Mouse (Mus musculus): ENCODE results near the gene Slc16a8. TPM values are rescaled to one million over a fixed set of nuclear protein-coding genes. Genes with fewer than 3 reads are reported as not detected.

The Slc16a8 gene
- polyA plus RNA-seq, 1 experiment from 2014 or later = 0.50 TPM

GRCm38 (mm10) chr15:79212750-79213446 lies 41.7 kb downstream of the Slc16a8 start:
- 51% methylated on average over 26 of the region's 26 CpGs for WGBS
- no peak overlapping the region for H3K9ac ChIP-seq
- ATAC-seq (ENCODE audit: insufficient number of reproducible peaks, insufficient read depth, low FRiP score, low TSS enrichment) = peak; percentile 67; the same call in 1 of the 2 replicates

GRCm38 (mm10) chr15:79210357-79210756 lies 44.2 kb downstream of the Slc16a8 start:
- H3K36me3 ChIP-seq = no peaks in the 10 kb centered on the region
- 0 out of 2 replicates have a peak overlapping the region, but pooled peaks have one; percentile 18 for H3K27ac ChIP-seq
- H3K27me3 ChIP-seq = no peaks in the 10 kb centered on the region
- no peak overlapping the region for H3K4me2 ChIP-seq (replicated peaks)
- ATAC-seq (ENCODE audit: insufficient number of reproducible peaks, insufficient read depth, low FRiP score, low TSS enrichment) = no peak
- H3K4me3 ChIP-seq = no peak overlapping the region
- H3K9me3 ChIP-seq = no peaks in the 10 kb centered on the region
- 71% methylated on average over 2 of the region's 2 CpGs for WGBS
- H3K9ac ChIP-seq = no peak overlapping the region
- 0 out of 2 replicates have a peak, but pooled peaks cover 2% of the 10 kb centered on the region for H3K4me1 ChIP-seq

More at GRCm38 (mm10) chr15:79212750-79213446, 41.7 kb downstream of the Slc16a8 start:
- H3K4me3 ChIP-seq = no peak overlapping the region
- H3K27ac ChIP-seq = peak overlapping the region; percentile 66; the same call in 1 of the 2 replicates
- H3K9me3 ChIP-seq = no peaks in the 10 kb centered on the region
- no peak overlapping the region for H3K4me2 ChIP-seq (replicated peaks)
- H3K27me3 ChIP-seq = no peaks in the 10 kb centered on the region
- H3K4me1 ChIP-seq = 0 out of 2 replicates have a peak, but pooled peaks cover 2% of the 10 kb centered on the region
- no peaks in the 10 kb centered on the region for H3K36me3 ChIP-seq

GRCm38 (mm10) chr15:79208758-79209439 lies 45.7 kb downstream of the Slc16a8 start:
- no peak for ATAC-seq (ENCODE audit: insufficient number of reproducible peaks, insufficient read depth, low FRiP score, low TSS enrichment)

GRCm38 (mm10) chr15:79208211-79208610 lies 46.4 kb downstream of the Slc16a8 start:
- Histone ChIP-seq H3K9ac (no peak overlapping the region), H3K9me3 (no peaks in the 10 kb centered on the region), H3K36me3 (no peaks in the 10 kb centered on the region), H3K4me1 (0 out of 2 replicates have a peak, but pooled peaks cover 2% of the 10 kb centered on the region), H3K4me2 (replicated peaks) (no peak overlapping the region), H3K4me3 (no peak overlapping the region), H3K27ac (no peak overlapping the region), H3K27me3 (no peaks in the 10 kb centered on the region)
- 82% methylated on average over 6 of the region's 6 CpGs for WGBS
- no peak for ATAC-seq (ENCODE audit: insufficient number of reproducible peaks, insufficient read depth, low FRiP score, low TSS enrichment)

More at GRCm38 (mm10) chr15:79208758-79209439, 45.7 kb downstream of the Slc16a8 start:
- Histone ChIP-seq H3K27me3 (no peaks in the 10 kb centered on the region), H3K4me1 (0 out of 2 replicates have a peak, but pooled peaks cover 2% of the 10 kb centered on the region), H3K27ac (no peak overlapping the region), H3K4me2 (replicated peaks) (no peak overlapping the region), H3K4me3 (no peak overlapping the region), H3K36me3 (no peaks in the 10 kb centered on the region), H3K9me3 (no peaks in the 10 kb centered on the region), H3K9ac (no peak overlapping the region)
- 80% methylated on average over 27 of the region's 27 CpGs for WGBS

- Histone ChIP-seq H3K9me3 (no peaks in the 10 kb centered on the region), H3K4me2 (replicated peaks) (no peak overlapping the region), H3K27ac (peak overlapping the region; percentile 58), H3K9ac (no peak overlapping the region), H3K4me3 (no peak overlapping the region), H3K27me3 (0 out of 2 replicates have a peak, but pooled peaks cover 3% of the 10 kb centered on the region), H3K36me3 (no peaks in the 10 kb centered on the region), H3K4me1 (peaks cover 19% of the 10 kb centered on the region)
- 0 out of 2 replicates have a peak, but pooled peaks have one; percentile 18 for ATAC-seq (ENCODE audit: insufficient number of reproducible peaks, insufficient read depth, low FRiP score, low TSS enrichment)
- WGBS = 38% methylated on average over 10 of the region's 10 CpGs
Observed at GRCm38 (mm10) chr15:79202575-79202974, 52.0 kb downstream of the Slc16a8 start.

GRCm38 (mm10) chr15:79201491-79202150 lies 52.9 kb downstream of the Slc16a8 start:
- 0 out of 2 replicates have a peak overlapping the region, but pooled peaks have one; percentile 7 for H3K9ac ChIP-seq
- H3K27ac ChIP-seq = peak overlapping the region; percentile 83
- H3K9me3 ChIP-seq = no peaks in the 10 kb centered on the region
- no peaks in the 10 kb centered on the region for H3K36me3 ChIP-seq
- peak overlapping the region; percentile 37 for H3K4me2 ChIP-seq (replicated peaks)
- H3K4me1 ChIP-seq = peaks cover 19% of the 10 kb centered on the region
- ATAC-seq (ENCODE audit: insufficient number of reproducible peaks, insufficient read depth, low FRiP score, low TSS enrichment) = peak; percentile 41
- no peak overlapping the region for H3K4me3 ChIP-seq
- 0 out of 2 replicates have a peak, but pooled peaks cover 3% of the 10 kb centered on the region for H3K27me3 ChIP-seq
- 10% methylated on average over 13 of the region's 13 CpGs for WGBS

Other genes with a start within 250 kb of the Slc16a8 start
- 513 and 519 TPM in 2 replicates for gene H1f0, start 226.3 kb downstream of the Slc16a8 start, polyA plus RNA-seq (2016; fragmentation: Nextera tagmentation; extraction: Ambion mirVana)
- gene Galr3, start 212.9 kb downstream of the Slc16a8 start, polyA plus RNA-seq (2016; fragmentation: Nextera tagmentation; extraction: Ambion mirVana) = not detected in 2 replicates
- 55.9 and 65.5 TPM in 2 replicates for gene Ankrd54, start 191.9 kb downstream of the Slc16a8 start, polyA plus RNA-seq (2016; fragmentation: Nextera tagmentation; extraction: Ambion mirVana)
- gene Eif3l, start 179.6 kb downstream of the Slc16a8 start, polyA plus RNA-seq (2016; fragmentation: Nextera tagmentation; extraction: Ambion mirVana) = 229 and 235 TPM in 2 replicates
- 12.0 and 12.6 TPM in 2 replicates for gene Micall1, start 145.9 kb downstream of the Slc16a8 start, polyA plus RNA-seq (2016; fragmentation: Nextera tagmentation; extraction: Ambion mirVana)
- 359 and 385 TPM in 2 replicates for gene Polr2f, start 113.8 kb downstream of the Slc16a8 start, polyA plus RNA-seq (2016; fragmentation: Nextera tagmentation; extraction: Ambion mirVana)
- gene 1700088E04Rik, start 113.5 kb downstream of the Slc16a8 start, polyA plus RNA-seq (2016; fragmentation: Nextera tagmentation; extraction: Ambion mirVana) = 7.3 and 7.4 TPM in 2 replicates
- 21.1 and 21.7 TPM in 2 replicates for gene Sox10, start 89.5 kb downstream of the Slc16a8 start, polyA plus RNA-seq (2016; fragmentation: Nextera tagmentation; extraction: Ambion mirVana)
- gene Pick1, start 25.6 kb downstream of the Slc16a8 start, polyA plus RNA-seq (2016; fragmentation: Nextera tagmentation; extraction: Ambion mirVana) = 60.2 and 60.7 TPM in 2 replicates
- 0.78 and 0.90 TPM in 2 replicates for gene Gm49486, start 25.4 kb downstream of the Slc16a8 start, polyA plus RNA-seq (2016; fragmentation: Nextera tagmentation; extraction: Ambion mirVana)
- gene Baiap2l2, start 30.8 kb upstream of the Slc16a8 start, polyA plus RNA-seq (2016; fragmentation: Nextera tagmentation; extraction: Ambion mirVana) = 10.1 and 10.7 TPM in 2 replicates
- gene Pla2g6, start 73.6 kb upstream of the Slc16a8 start, polyA plus RNA-seq (2016; fragmentation: Nextera tagmentation; extraction: Ambion mirVana) = 13.3 and 15.4 TPM in 2 replicates
- 1.8 and 1.9 TPM in 2 replicates for gene Maff, start 91.9 kb upstream of the Slc16a8 start, polyA plus RNA-seq (2016; fragmentation: Nextera tagmentation; extraction: Ambion mirVana)
- 61.7 and 63.1 TPM in 2 replicates for gene Tmem184b, start 148.8 kb upstream of the Slc16a8 start, polyA plus RNA-seq (2016; fragmentation: Nextera tagmentation; extraction: Ambion mirVana)
- gene Csnk1e, start 200.8 kb upstream of the Slc16a8 start, polyA plus RNA-seq (2016; fragmentation: Nextera tagmentation; extraction: Ambion mirVana) = 148 and 160 TPM in 2 replicates